Mouse (Mus musculus): ENCODE measurements around the gene Twnk. TPM values are rescaled to one million over a fixed set of nuclear protein-coding genes. Genes with fewer than 3 reads are reported as not detected.
A peak's percentile ranks its signal among the peaks of the same experiment; 100 is the strongest.
"Not testable (repeated sequence)": the region's sequence is repeated elsewhere in the genome, so short reads cannot be mapped to it uniquely, and the experiment has no call there.

Gene Twnk
- polyA plus RNA-seq, 1 experiment from 2014 or later: 12.9 TPM

DNA sequence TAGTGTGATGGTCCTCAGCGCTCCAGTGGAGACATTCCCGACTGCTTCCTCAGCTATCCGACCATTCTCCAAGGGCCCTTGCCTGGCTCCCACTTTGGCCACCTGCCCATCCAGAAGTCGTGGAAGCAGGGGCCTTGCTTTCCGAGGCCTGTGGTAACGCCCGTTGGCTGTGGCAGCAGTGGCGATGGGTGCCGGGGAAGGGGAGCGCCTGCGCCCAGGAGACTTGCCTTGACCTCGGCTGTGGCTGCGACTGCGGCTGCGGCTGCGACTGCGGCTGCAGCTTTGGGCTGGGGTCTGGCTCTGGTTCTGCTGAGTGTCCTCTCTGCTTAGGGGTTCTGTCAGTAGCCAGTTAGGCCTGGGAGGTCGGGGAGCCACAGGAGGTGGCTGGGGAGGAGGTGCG, 23.3 kb downstream of the Twnk start:
- peaks cover 27% of the 10 kb centered on the region for H3K4me1 ChIP-seq
- no peaks in the 10 kb centered on the region for H3K27me3 ChIP-seq (replicated peaks)
- no peaks in the 10 kb centered on the region for H3K9me3 ChIP-seq (replicated peaks)
- H3K4me2 ChIP-seq: no peak overlapping the region
- no peak overlapping the region for H3K9ac ChIP-seq (replicated peaks)
- no peak overlapping the region for H3K27ac ChIP-seq (replicated peaks)
- WGBS: 62% methylated on average over 19 of the region's 19 CpGs
- ATAC-seq (ENCODE audit: low FRiP score): no peak
- no peak overlapping the region for H3K4me3 ChIP-seq (replicated peaks)
- H3K36me3 ChIP-seq: peaks cover 30% of the 10 kb centered on the region

DNA sequence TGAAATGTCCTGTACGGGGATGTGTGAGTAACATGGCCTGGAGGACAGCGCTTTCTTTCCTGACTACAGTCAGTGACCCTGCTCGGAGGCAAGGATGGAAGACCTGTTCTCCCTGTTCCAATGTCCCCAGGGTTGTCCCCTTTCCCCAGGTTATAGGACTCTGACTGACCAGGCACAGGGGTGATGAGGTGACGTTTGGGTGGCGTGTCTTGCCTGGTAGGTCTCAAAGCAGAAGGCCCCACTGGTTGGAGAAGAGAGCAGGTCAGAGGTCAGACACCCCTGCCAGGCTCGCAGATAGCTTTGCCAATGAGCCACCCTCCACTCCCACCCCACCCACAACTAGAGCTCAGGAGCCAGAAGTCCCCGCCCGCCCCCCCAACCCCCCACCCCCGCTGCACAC, 24.1 kb downstream of the Twnk start:
- peaks cover 24% of the 10 kb centered on the region for H3K4me1 ChIP-seq

DNA sequence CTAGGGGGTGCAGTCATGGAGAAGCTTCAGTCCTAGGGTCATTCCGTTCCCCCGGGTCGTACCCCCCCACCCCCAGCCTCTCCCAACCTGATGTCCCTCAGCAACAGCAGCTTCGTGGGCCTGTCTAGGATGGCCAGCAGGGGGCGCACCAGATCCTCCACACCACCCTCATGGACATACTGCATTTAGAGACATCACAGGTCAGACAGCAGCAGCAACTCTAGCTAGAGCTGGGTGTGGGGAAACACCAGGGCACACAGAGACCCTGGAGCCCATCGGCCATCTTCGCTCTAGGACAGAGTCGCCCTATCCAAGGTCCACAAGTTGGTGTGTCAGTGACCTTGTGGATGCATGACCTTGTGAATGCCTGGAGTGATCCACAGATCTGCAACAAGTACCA, 24.6 kb downstream of the Twnk start:
- peaks cover 21% of the 10 kb centered on the region for H3K36me3 ChIP-seq
- no peak overlapping the region for H3K4me3 ChIP-seq (replicated peaks)
- H3K9me3 ChIP-seq (replicated peaks): no peaks in the 10 kb centered on the region
- ATAC-seq (ENCODE audit: low FRiP score): no peak
- 41% methylated on average over 8 of the region's 8 CpGs for WGBS
- H3K4me2 ChIP-seq: no peak overlapping the region
- H3K27ac ChIP-seq (replicated peaks): no peak overlapping the region; the same call in 1 of the 2 replicates
- no peaks in the 10 kb centered on the region for H3K27me3 ChIP-seq (replicated peaks)
- no peak overlapping the region for H3K9ac ChIP-seq (replicated peaks)
- H3K4me1 ChIP-seq: peaks cover 24% of the 10 kb centered on the region

More for the DNA sequence above, 24.1 kb downstream of the Twnk start:
- Histone ChIP-seq H3K9me3 (replicated peaks) (no peaks in the 10 kb centered on the region), H3K9ac (replicated peaks) (no peak overlapping the region), H3K27me3 (replicated peaks) (no peaks in the 10 kb centered on the region), H3K36me3 (peaks cover 25% of the 10 kb centered on the region), H3K27ac (replicated peaks) (no peak overlapping the region), H3K4me3 (replicated peaks) (no peak overlapping the region), H3K4me2 (no peak overlapping the region)
- ATAC-seq (ENCODE audit: low FRiP score): no peak
- WGBS: 63% methylated on average over 9 of the region's 9 CpGs

DNA sequence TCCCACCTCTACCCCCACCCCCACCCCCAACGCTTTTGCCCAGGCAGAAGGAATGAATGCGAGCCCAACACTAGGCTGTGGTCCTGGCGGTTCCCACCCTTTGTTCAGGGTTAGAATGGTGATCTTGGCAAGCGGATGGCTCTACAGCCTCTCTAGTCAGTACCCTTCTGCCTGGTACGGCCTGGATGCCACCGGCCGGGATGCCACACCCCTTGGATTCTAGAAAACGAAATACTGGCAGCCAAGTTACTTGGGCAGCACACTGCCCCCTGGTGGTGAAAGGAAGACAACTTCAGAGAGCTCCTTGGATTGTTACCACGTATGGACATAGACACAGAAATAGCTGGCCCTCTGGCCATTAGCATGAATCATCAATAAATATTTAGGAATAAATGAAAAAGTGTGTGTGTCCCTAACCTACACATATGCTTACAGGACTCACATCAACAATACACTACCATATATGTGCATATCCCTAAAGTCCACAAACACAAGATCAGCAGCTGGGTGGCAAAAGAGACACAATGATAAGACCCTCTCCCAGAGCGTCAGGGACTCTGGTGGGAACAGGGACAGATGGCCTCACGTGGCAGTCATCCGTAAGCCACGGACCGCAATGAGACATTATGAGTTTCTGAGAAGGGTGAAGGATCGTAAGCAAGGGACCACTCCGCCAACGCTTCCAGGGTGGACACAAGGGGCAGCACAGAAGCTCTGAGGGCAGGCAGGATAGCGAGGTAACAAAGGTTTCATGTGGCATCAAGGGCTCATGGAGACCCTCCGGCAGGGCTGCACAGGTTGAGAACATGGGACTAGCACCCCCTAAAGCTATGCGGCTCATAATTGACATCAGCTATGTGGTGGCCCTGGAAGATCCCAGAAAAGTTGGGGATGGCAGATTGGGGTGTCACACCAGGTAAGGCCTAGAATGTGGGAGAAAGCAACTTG, 25.6 kb downstream of the Twnk start:
- no peak overlapping the region; the same call in 1 of the 2 replicates for H3K4me3 ChIP-seq (replicated peaks)
- no peaks in the 10 kb centered on the region for H3K27me3 ChIP-seq (replicated peaks)
- no peak for ATAC-seq (ENCODE audit: low FRiP score)
- peaks cover 13% of the 10 kb centered on the region for H3K36me3 ChIP-seq
- WGBS: 38% methylated on average over 20 of the region's 20 CpGs
- H3K27ac ChIP-seq (replicated peaks): no peak overlapping the region
- H3K9me3 ChIP-seq (replicated peaks): no peaks in the 10 kb centered on the region
- no peak overlapping the region for H3K9ac ChIP-seq (replicated peaks)
- peak overlapping the region; percentile 50 for H3K4me2 ChIP-seq
- H3K4me1 ChIP-seq: peaks cover 24% of the 10 kb centered on the region

DNA sequence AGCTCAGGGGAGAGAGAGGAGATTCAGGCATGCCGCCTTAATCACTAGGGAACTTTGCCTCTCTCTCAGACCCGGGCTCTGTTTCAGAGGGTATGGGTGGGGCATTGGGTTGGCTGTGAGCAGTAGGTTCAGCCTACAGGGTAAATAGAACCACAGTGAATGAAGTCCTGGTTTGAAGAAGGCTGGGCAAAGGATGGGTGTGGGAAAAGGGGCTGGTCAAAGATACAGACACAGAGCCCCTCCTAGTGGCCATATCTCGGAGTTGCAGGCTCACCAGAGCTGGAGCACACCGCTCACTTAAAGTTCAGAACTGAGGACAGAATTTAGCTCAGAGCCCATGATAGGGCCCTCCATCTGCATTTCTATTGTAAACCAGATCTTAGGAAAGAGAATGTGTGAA, 26.3 kb downstream of the Twnk start:
- H3K4me2 ChIP-seq: no peak overlapping the region
- peaks cover 4% of the 10 kb centered on the region; the same call in 1 of the 2 replicates for H3K27me3 ChIP-seq (replicated peaks)
- 0 out of 2 replicates have a peak, but pooled peaks have one; percentile 4 for ATAC-seq (ENCODE audit: low FRiP score)
- H3K9ac ChIP-seq (replicated peaks): no peak overlapping the region
- no peaks in the 10 kb centered on the region for H3K9me3 ChIP-seq (replicated peaks)
- H3K4me1 ChIP-seq: peaks cover 24% of the 10 kb centered on the region
- H3K27ac ChIP-seq (replicated peaks): no peak overlapping the region
- peaks cover 5% of the 10 kb centered on the region for H3K36me3 ChIP-seq
- WGBS: 19% methylated on average over 4 of the region's 4 CpGs
- no peak overlapping the region for H3K4me3 ChIP-seq (replicated peaks)

DNA sequence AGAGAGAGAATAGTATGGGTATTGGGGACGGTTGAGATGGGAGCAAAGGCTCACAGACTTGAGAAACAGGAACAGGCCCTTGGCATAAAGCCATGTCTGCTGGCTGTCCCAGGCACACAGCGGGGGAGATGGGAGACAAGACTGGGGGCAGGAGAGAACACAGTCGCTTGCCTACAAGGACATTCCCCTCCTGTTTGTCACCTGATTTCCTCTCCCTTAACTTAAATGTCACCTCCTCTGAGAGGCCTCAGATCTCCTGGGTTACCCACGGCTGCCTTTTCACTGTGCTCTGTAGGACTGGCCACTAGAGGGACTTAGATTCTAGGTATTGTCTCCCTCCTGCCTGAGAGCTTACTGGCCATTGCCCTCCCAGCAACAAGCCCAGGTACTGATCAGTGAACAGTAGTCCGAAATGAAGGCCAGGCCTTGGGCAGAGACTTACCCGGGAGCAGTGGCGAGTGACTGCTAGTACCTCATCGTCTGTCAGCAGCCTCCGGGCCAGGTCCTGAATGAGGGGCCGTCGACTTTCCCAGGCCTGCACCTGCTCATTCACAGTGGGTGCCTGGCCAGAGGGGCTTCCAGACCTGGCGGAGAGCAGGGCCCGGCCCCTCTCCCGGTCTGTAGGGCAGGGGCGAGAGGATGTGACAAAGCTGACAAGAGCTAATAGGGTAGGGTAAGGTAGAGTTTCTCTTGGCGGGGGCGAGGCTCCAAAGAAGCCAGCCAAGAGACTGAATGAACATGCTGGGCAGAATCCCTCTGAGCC, 27.3 kb downstream of the Twnk start:
- Histone ChIP-seq H3K4me3 (replicated peaks) (no peak overlapping the region), H3K4me1 (peaks cover 24% of the 10 kb centered on the region), H3K9ac (replicated peaks) (no peak overlapping the region), H3K27me3 (replicated peaks) (peaks cover 6% of the 10 kb centered on the region; the same call in 1 of the 2 replicates), H3K9me3 (replicated peaks) (no peaks in the 10 kb centered on the region), H3K4me2 (no peak overlapping the region), H3K36me3 (no peaks in the 10 kb centered on the region), H3K27ac (replicated peaks) (no peak overlapping the region)
- no peak for ATAC-seq (ENCODE audit: low FRiP score)
- 48% methylated on average over 17 of the region's 17 CpGs for WGBS

DNA sequence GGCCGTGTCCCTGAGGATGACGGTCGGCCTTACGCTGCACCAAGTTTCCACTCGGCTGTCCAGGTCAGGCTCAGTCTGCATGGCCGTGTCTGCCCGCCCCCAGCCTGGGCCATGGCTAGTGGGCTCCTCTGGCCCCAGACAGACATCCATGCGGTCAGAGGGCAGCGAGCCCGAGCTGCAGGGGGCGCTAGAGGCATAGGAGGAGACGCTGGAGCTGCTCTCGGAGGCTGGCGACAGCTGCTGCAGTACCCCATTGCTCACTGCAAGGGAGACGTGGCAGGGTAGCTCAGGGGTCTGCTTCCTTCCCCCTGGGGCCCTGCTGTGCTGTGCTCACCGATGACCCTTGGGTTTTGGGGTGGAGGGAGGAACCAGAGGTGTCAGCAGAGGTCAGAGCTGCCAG, 31.4 kb downstream of the Twnk start:
- H3K9me3 ChIP-seq (replicated peaks): no peaks in the 10 kb centered on the region
- H3K36me3 ChIP-seq: no peaks in the 10 kb centered on the region
- no peak overlapping the region for H3K27ac ChIP-seq (replicated peaks)
- H3K9ac ChIP-seq (replicated peaks): no peak overlapping the region
- ATAC-seq (ENCODE audit: low FRiP score): no peak
- H3K4me2 ChIP-seq: no peak overlapping the region
- peaks cover 13% of the 10 kb centered on the region for H3K27me3 ChIP-seq (replicated peaks)
- H3K4me3 ChIP-seq (replicated peaks): no peak overlapping the region
- WGBS: 26% methylated on average over 16 of the region's 16 CpGs
- H3K4me1 ChIP-seq: peaks cover 6% of the 10 kb centered on the region; the same call in 1 of the 2 replicates

DNA sequence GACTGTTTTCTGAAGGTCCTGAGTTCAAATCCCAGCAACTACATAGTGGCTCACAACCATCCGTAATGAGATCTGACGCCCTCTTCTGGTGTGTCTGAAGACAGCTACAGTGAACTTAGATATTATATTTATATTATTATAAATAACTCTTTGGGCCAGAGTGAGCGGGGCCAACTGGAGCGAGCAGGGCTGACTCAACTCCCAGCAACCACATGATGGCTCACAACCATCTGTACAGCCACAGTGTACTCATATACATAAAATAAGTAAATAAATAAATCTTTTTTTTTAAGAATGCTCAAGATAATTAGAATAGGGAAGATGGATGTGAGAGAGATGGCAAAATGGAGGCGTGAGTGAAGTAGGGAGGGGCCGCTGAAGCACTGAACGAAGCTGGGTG, 32.7 kb downstream of the Twnk start:
- not testable (repeated sequence) for H3K9ac ChIP-seq (replicated peaks); H3K4me3 ChIP-seq (replicated peaks); H3K27ac ChIP-seq (replicated peaks); ATAC-seq (ENCODE audit: low FRiP score); H3K36me3 ChIP-seq; H3K4me1 ChIP-seq; H3K9me3 ChIP-seq (replicated peaks); H3K4me2 ChIP-seq
- 94% methylated on average over 7 of the region's 7 CpGs for WGBS
- H3K27me3 ChIP-seq (replicated peaks): peaks cover 13% of the 10 kb centered on the region

DNA sequence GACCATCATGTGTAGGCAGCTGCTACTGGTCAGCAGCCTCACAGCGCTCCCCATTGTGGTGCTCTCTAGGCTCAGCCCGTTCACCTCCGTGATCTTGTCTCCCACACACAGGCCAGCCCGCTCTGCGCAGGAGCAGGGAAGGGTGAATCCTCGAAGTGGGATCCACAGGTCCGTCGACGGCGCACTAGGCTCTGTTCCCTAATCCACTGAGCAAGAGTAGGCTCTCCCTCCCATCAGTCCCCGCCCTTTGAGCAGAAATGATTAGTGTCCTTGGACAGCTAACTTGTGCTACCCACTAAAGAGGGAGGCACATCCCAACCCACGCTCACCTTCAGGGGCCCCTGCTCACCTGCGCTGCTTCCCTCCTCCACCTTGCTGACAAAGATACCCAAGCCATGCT, 34.8 kb downstream of the Twnk start:
- no peak for ATAC-seq (ENCODE audit: low FRiP score)
- H3K9me3 ChIP-seq (replicated peaks): no peaks in the 10 kb centered on the region
- H3K36me3 ChIP-seq: no peaks in the 10 kb centered on the region
- H3K27me3 ChIP-seq (replicated peaks): peaks cover 21% of the 10 kb centered on the region
- no peak overlapping the region for H3K27ac ChIP-seq (replicated peaks)
- no peak overlapping the region for H3K9ac ChIP-seq (replicated peaks)
- no peak overlapping the region for H3K4me3 ChIP-seq (replicated peaks)
- H3K4me2 ChIP-seq: no peak overlapping the region
- WGBS: 51% methylated on average over 13 of the region's 13 CpGs
- H3K4me1 ChIP-seq: peaks cover 5% of the 10 kb centered on the region

DNA sequence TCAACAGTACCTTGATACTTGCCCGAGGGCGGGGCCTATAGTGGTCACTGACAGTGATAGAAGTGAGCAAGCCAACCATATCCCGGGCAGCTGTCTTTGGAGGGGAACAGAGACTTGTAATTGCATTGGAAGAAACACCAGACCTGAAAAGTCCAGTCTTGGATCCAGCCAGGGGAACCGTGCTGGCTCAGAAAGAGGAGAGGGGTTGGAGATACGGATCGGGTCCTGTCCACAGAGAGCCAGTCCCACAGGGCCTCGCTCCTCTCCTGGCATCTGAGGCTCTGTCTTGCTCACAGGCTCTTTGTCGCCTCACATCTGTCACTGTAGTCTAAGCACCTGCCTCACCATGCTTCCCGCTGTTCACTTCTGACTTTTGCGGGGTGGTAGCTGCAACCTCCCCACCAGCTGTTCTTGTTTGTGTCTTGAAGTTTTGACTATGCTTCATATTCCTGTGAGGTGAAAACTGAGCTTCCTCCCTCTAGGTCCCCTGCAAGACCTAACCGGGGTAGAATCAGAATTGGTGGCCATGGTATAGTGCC, 39.0 kb downstream of the Twnk start:
- Histone ChIP-seq H3K36me3 (peaks cover 2% of the 10 kb centered on the region; the same call in 1 of the 2 replicates), H3K9ac (replicated peaks) (no peak overlapping the region), H3K4me1 (peaks cover 39% of the 10 kb centered on the region), H3K27ac (replicated peaks) (no peak overlapping the region), H3K4me3 (replicated peaks) (no peak overlapping the region), H3K27me3 (replicated peaks) (peaks cover 20% of the 10 kb centered on the region), H3K4me2 (no peak overlapping the region), H3K9me3 (replicated peaks) (no peaks in the 10 kb centered on the region)
- no peak for ATAC-seq (ENCODE audit: low FRiP score)
- WGBS: 67% methylated on average over 11 of the region's 11 CpGs

DNA sequence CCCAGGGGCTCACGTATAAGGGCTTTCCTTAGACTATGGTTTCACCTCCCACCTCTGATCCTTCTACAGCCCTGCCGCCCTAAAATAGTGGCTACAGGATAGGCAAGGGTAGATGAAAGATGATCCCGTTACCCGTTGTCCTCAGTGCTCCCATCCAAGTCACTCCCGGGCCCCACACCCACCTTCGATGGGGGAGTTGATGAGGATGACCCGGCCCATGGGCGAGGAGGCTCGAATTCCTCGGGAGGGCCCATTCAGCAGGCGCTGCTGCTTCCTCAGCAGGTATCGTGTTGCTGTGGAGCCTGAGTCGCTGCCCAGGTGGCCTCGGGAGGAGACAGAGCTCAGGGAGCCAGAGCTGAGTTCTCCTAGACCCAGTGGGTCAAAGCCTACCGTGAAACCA, 39.8 kb downstream of the Twnk start:
- Histone ChIP-seq H3K9ac (replicated peaks) (no peak overlapping the region), H3K9me3 (replicated peaks) (no peaks in the 10 kb centered on the region), H3K4me2 (0 out of 2 replicates have a peak overlapping the region, but pooled peaks have one; percentile 15), H3K36me3 (peaks cover 5% of the 10 kb centered on the region; the same call in 1 of the 2 replicates), H3K27me3 (replicated peaks) (peaks cover 20% of the 10 kb centered on the region), H3K27ac (replicated peaks) (no peak overlapping the region), H3K4me3 (replicated peaks) (no peak overlapping the region), H3K4me1 (peaks cover 44% of the 10 kb centered on the region)
- no peak for ATAC-seq (ENCODE audit: low FRiP score)
- 49% methylated on average over 15 of the region's 15 CpGs for WGBS

Measured in neural tube, embryonic 15.5 days (tissue).